Mouse (Mus musculus) monocyte, adult 2 months (primary cell): Measurements from ENCODE around the gene Mark2.

Source experiments
- DNase-seq, 2 experiments: peaks; one replicate each; pipeline ENCODE4 v3.0.0; 2022; ENCODE audit warnings: low spot score in 2 of 2, low read depth in 1 of 2

The Mark2 gene

GRCm38 (mm10) chr19:7335656-7336055 lies 6.0 kb downstream of the Mark2 start:
- no peak for DNase-seq

GRCm38 (mm10) chr19:7334049-7334448 lies 7.6 kb downstream of the Mark2 start:
- DNase-seq, result no peak

- no peak for DNase-seq
Measured at GRCm38 (mm10) chr19:7321391-7321790, 20.3 kb downstream of the Mark2 start.

- DNase-seq, result no peak
Measured at GRCm38 (mm10) chr19:7320181-7320580, 21.5 kb downstream of the Mark2 start.

- DNase-seq, result no peak
Measured at GRCm38 (mm10) chr19:7317716-7318115, 23.9 kb downstream of the Mark2 start.

GRCm38 (mm10) chr19:7316822-7317221 lies 24.8 kb downstream of the Mark2 start:
- no peak for DNase-seq

- DNase-seq, result no peak
Measured at GRCm38 (mm10) chr19:7315587-7315984, 26.1 kb downstream of the Mark2 start.

- no peak for DNase-seq
Measured at GRCm38 (mm10) chr19:7314976-7315586, 26.6 kb downstream of the Mark2 start.

- no peak for DNase-seq
Measured at GRCm38 (mm10) chr19:7313660-7314059, 28.0 kb downstream of the Mark2 start.

GRCm38 (mm10) chr19:7311306-7311705 lies 30.4 kb downstream of the Mark2 start:
- no peak for DNase-seq

- no peak for DNase-seq
Measured at GRCm38 (mm10) chr19:7310704-7311103, 31.0 kb downstream of the Mark2 start.

- no peak for DNase-seq
Measured at GRCm38 (mm10) chr19:7309738-7310330, 31.8 kb downstream of the Mark2 start.

- no peak for DNase-seq
Measured at GRCm38 (mm10) chr19:7307995-7308770, 33.5 kb downstream of the Mark2 start.

GRCm38 (mm10) chr19:7306968-7307367 lies 34.7 kb downstream of the Mark2 start:
- DNase-seq, result no peak

GRCm38 (mm10) chr19:7305380-7306310 lies 36.0 kb downstream of the Mark2 start:
- DNase-seq, result no peak

- DNase-seq, result no peak
Measured at GRCm38 (mm10) chr19:7304801-7305200, 36.9 kb downstream of the Mark2 start.

- no peak for DNase-seq
Measured at GRCm38 (mm10) chr19:7303796-7304195, 37.9 kb downstream of the Mark2 start.

- DNase-seq, result no peak
Measured at GRCm38 (mm10) chr19:7302493-7302797, 39.2 kb downstream of the Mark2 start.

- no peak for DNase-seq
Measured at GRCm38 (mm10) chr19:7301647-7302492, 39.8 kb downstream of the Mark2 start.

GRCm38 (mm10) chr19:7300078-7300477 lies 41.6 kb downstream of the Mark2 start:
- no peak for DNase-seq

GRCm38 (mm10) chr19:7299052-7299451 lies 42.6 kb downstream of the Mark2 start:
- no peak for DNase-seq
